Mouse (Mus musculus) layer of hippocampus, postnatal 14 days (tissue): ENCODE measurements at regions not wholly inside any gene's neighbourhood (a gene's known extent, or its start where the extent isn't known, plus 50 kb on each side); places are given as distances from the start of the nearest gene placed in this dataset.
A peak's percentile ranks its signal among the peaks of the same experiment; 100 is the strongest.

Source experiments
- DNase-seq, 2 experiments: peaks; one replicate each; pipeline ENCODE4 v3.0.0; 2021 to 2022; ENCODE audit warnings: low spot score in 2 of 2, mixed read lengths in 1 of 2

GRCm38 (mm10) chr3:148559752-148560460 lies 430.4 kb downstream of the Adgrl2 start:
- DNase-seq: peak in 1 of 2 experiments; percentile 45

- no peak for DNase-seq
These were observed 431.7 kb downstream of the Adgrl2 start for GRCm38 (mm10) chr3:148558592-148559157.

- DNase-seq: no peak
These were observed 435.0 kb downstream of the Adgrl2 start for GRCm38 (mm10) chr3:148555324-148555723.

DNA sequence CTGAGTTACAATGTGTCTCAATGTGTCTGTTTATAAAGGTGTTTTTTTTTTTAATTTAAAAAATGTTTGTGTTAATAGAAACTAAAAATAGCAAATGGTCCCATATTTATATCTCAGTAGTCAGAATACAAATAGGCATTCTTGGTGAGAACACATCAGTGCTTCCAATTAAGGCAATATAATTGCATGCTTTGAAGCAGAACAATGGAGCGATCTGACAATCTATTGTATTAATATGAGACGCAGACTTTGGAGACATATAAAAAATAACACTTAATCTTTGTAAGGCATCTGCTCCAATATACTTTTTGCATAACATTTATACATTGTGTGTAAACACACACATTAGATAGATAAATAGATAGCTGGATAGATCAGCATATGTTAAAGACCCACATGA lies 439.6 kb downstream of the Adgrl2 start:
- DNase-seq: no peak

DNA sequence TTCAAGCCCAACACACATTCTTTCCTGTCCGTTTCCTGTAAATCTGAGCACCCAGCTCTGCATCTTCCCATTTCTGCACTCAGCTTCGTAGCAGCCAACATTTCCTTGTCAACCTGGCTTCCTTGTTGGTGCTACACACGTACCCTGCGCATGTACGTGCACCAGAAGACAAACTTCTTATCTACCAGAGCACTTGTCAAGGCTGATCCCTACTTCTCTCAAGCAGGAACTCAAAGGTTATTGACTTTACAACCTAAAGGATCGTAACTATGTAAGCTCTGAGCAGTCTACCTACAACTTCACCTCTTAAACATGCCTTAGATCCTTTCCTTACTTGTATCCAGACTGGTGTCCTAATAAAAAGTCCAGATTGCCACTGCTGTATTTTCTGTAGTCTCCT lies 445.4 kb downstream of the Adgrl2 start:
- no peak for DNase-seq

DNA sequence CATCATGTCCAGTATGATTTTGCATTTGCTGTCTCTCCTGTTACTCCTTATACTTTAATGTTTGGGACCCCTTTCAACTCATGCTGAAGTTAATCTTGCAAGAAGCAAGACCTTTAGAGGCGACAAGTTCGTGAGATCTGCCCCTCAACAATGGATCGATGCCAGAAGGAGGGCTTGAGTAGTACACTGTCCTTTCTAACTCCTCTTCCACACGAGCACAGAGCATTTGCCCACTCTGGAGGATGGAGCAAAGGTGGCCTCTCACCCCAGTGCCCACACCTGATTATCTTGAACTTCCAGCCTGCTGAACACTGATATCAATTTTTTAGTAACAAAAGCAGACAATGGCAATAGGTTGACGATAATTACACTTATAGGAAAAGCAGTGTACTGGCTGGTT lies 448.1 kb downstream of the Adgrl2 start:
- no peak for DNase-seq

- no peak for DNase-seq
These were observed 452.6 kb downstream of the Adgrl2 start for GRCm38 (mm10) chr3:148537669-148538271.

GRCm38 (mm10) chr3:148529893-148530292 lies 460.5 kb downstream of the Adgrl2 start:
- no peak for DNase-seq

DNA sequence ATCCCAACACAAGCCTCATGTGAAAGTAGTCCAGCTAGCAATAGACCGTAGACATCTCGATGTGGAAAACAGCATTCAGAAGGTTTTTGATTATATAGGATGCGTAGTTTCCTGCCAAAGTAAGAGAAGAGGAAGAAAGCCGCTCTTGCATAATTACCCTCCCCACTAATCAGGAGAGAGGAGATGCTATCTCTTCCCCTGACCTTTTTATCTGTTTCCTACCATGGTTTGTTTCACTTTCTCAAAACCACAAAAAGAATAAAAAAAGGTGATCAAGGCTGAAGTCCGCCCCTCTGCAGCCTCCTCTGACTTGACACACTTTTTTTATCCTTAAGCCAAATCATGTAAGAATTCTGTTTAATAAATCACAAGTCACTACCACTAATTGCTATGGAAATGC lies 480.0 kb downstream of the Adgrl2 start:
- no peak for DNase-seq

- no peak for DNase-seq
These were observed 485.4 kb downstream of the Adgrl2 start for GRCm38 (mm10) chr3:148504928-148505327.

DNA sequence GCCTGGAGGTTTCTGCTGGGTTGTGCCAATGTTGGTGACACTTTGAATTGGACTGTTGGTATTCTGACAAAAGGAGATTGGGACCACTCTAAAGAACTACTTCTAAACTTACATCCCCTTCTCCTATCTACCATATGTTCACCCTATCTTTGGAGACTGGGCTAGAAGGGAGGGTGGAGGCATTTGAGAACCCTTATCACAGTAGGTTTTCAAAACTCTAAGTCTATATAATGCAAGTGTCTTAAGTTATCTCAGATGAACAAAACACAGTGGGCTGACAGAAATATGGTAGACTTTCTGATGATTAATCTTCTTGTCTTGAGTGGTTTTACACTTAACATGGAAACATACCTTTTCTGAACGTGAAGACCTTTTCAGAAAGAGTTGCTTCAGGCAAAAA lies 486.9 kb downstream of the Adgrl2 start:
- no peak for DNase-seq

GRCm38 (mm10) chr3:148501801-148502200 lies 488.6 kb downstream of the Adgrl2 start:
- DNase-seq: no peak

- no peak for DNase-seq
These were observed 493.7 kb downstream of the Adgrl2 start for GRCm38 (mm10) chr3:148496672-148497071.

GRCm38 (mm10) chr3:148491287-148491686 lies 499.1 kb downstream of the Adgrl2 start:
- no peak for DNase-seq

DNA sequence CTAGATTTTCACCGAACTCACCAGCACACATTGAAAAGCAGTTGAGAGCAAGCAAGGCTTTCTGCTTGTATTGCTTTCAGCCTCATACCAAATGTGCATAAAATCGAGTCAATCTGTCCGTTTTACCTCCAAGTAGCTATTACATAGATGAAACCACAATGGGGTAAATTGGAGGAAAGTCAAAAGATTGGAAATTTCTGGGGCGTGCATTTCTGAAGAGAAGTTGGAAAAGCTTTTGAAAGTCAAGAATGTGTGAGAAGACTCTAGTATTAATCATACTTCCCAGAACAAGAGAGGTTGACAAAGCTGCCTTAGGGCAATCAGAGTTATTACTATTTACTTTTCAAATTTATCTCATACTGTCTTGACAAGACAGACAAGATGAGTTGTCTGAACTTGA lies 501.2 kb downstream of the Adgrl2 start:
- no peak for DNase-seq

GRCm38 (mm10) chr3:148487949-148488348 lies 502.4 kb downstream of the Adgrl2 start:
- no peak for DNase-seq

- no peak for DNase-seq
These were observed 514.5 kb downstream of the Adgrl2 start for GRCm38 (mm10) chr3:148475862-148476261.

DNA sequence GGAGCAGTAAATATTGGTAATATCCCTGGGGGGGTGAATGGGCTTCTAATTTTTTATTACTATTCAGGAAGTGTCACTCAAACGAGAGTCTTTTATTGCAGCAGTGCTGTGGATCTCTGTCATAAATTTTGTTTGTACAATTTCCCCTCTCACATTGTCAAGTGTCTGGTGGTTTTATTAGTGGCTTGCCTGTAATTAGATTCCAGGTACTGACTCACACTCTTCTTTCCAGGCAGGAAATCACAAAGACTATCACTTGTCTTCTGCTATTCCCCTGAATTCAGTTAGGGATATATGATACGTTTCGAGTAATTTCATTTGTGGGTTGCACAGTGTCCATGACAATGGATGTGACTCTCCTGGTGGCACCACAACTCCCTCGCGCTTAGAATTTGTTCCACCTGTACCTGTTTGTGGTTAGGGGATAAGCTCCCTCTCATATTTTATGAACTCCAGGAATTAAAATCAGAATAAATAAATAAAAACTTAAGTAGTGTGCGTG lies 517.4 kb downstream of the Adgrl2 start:
- DNase-seq: no peak

DNA sequence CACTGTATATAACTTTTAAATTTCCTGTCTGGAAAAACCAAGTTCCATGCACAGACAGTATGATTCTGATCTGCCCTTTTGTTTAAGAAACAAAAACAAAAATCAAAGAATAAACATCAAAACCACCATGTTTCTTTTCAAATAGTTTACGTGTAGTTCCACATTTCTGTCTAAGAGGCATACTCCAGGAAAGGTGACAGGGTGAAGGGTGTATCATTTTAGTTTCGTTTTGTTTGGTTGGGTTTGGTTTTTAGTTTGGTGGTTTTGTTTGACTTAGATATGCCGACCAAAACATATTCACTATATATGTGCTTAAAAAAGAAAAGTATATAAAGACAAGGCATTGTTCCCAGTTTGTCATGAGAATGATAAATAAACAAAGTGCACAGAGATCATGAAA lies 524.9 kb downstream of the Adgrl2 start:
- no peak for DNase-seq

DNA sequence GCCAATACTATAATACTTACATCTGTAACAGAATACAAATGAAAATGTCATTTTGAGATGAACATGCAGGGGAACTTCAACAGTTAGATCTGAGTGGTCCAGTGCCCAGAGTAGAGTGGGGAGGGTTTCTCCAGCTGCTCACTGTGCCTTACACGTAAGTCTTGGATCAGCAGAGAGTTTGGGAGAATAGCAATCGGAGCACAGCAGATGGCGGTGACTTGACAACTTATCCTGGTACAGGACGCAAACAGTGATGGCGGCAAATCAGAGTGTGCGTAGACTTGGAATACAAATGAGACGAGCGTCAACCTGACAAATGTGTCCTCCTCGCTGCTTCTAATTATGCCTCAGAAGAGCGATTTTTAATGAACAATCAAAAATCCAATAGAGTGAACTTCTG lies 527.6 kb downstream of the Adgrl2 start:
- DNase-seq: peak; percentile 20 to 51

GRCm38 (mm10) chr3:148448888-148449287 lies 541.5 kb downstream of the Adgrl2 start:
- no peak for DNase-seq

DNA sequence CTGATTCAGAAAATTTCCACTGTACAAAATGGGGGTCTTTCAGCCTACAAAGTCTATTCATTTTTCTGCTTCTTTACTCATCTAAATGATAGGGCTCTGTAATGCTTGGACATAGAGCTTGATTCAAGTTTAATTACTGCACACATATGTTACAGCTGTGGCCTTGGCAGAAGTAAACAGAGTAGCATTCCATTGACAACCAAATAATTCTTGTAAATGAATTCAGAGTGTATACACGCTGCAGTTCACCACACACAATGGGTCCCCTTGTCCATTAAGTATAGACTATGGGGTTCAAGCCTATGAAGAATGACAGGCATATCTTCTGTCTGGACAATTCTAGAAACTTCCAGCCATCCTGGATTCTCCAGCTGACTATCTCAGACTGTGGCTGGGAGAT lies 541.9 kb downstream of the Adgrl2 start:
- DNase-seq: peak in 1 of 2 experiments; percentile 12

- no peak for DNase-seq
These were observed 543.5 kb downstream of the Adgrl2 start for GRCm38 (mm10) chr3:148446845-148447244.
